In genomic region chr5:139287099-139287498, GRCm38 (mm10) we compare ENCODE assay signal across 11 mouse cellular contexts. TPM values are rescaled to one million over a fixed set of nuclear protein-coding genes. Genes with fewer than 3 reads are reported as not detected.
DNase-seq lines count a peak whose midpoint lies in the region; ATAC-seq and TF ChIP-seq lines count a peak whose summit lies in the region.
"Had no signal": no experiment of that assay in that cellular context is flagged by ENCODE, and none has a peak within 500 bp of the region (broad histone marks: within the 10 kb centered on the region; RNA-seq: fewer than 3 reads in every experiment).

No protein-coding gene starts in this region.

- H3K4me3 ChIP-seq in bone marrow, adult 2 months (replicated peaks; ENCODE audit: control insufficient read depth, low read depth, low read length): no peak overlapping the region
- no peak overlapping the region for H3K4me3 ChIP-seq in liver, embryonic 11.5 days (ENCODE audit: low read depth, low read length)
- H3K4me3 ChIP-seq in hindbrain, embryonic 16.5 days (ENCODE audit: low read length): no peak overlapping the region
- H3K4me3 ChIP-seq in kidney, embryonic 16.5 days (ENCODE audit: low read length): no peak overlapping the region
- H3K4me3 ChIP-seq: embryonic facial prominence, embryonic 15.5 days; hindbrain, embryonic 12.5 days had no signal

- no peak overlapping the region for H3K9ac ChIP-seq in liver, embryonic 11.5 days (ENCODE audit: low read depth, low read length)
- no peak overlapping the region for H3K9ac ChIP-seq in hindbrain, embryonic 16.5 days (ENCODE audit: low read depth, low read length)
- no peak overlapping the region for H3K9ac ChIP-seq in kidney, embryonic 16.5 days (replicated peaks; ENCODE audit: low read length)
- H3K9ac ChIP-seq: embryonic facial prominence, embryonic 15.5 days; hindbrain, embryonic 12.5 days had no signal

- no peaks in the 10 kb centered on the region for H3K27me3 ChIP-seq in liver, embryonic 11.5 days (replicated peaks; ENCODE audit: control insufficient read depth, insufficient read depth, low read length)
- H3K27me3 ChIP-seq in hindbrain, embryonic 16.5 days (replicated peaks; ENCODE audit: control insufficient read depth, insufficient read depth, low read length): no peaks in the 10 kb centered on the region
- no peaks in the 10 kb centered on the region for H3K27me3 ChIP-seq in kidney, embryonic 16.5 days (ENCODE audit: insufficient read depth, low read length)
- H3K27me3 ChIP-seq: embryonic facial prominence, embryonic 15.5 days; hindbrain, embryonic 12.5 days had no signal

- H3K27ac ChIP-seq in bone marrow, adult 2 months (ENCODE audit: control insufficient read depth, insufficient read depth, low read depth, low read length, poor library complexity): peak overlapping the region; percentile 97
- peak overlapping the region; percentile 53; the same call in 1 of the 2 replicates for H3K27ac ChIP-seq in liver, embryonic 11.5 days (ENCODE audit: low read depth, low read length)
- no peak overlapping the region for H3K27ac ChIP-seq in hindbrain, embryonic 16.5 days (ENCODE audit: low read depth, low read length)
- H3K27ac ChIP-seq in kidney, embryonic 16.5 days (ENCODE audit: low read length): no peak overlapping the region
- H3K27ac ChIP-seq: embryonic facial prominence, embryonic 15.5 days; hindbrain, embryonic 12.5 days had no signal

- intact Hi-C loops in heart, postnatal 25 days (cut with DNase I): no loop called here
- intact Hi-C loops in left cerebral cortex, postnatal 14 days (cut with DNase I): no loop called here

- H3K36me3 ChIP-seq in liver, embryonic 11.5 days (ENCODE audit: control insufficient read depth, insufficient read depth, low read length): no peaks in the 10 kb centered on the region
- peaks cover 2% of the 10 kb centered on the region; the same call in 1 of the 2 replicates for H3K36me3 ChIP-seq in hindbrain, embryonic 16.5 days (ENCODE audit: control insufficient read depth, insufficient read depth, low read length)
- no peaks in the 10 kb centered on the region for H3K36me3 ChIP-seq in kidney, embryonic 16.5 days (ENCODE audit: insufficient read depth, low read length)
- H3K36me3 ChIP-seq: embryonic facial prominence, embryonic 15.5 days; hindbrain, embryonic 12.5 days had no signal

- peak overlapping the region; percentile 1; the same call in 1 of the 2 replicates for H3K4me2 ChIP-seq in liver, embryonic 11.5 days
- H3K4me2 ChIP-seq in hindbrain, embryonic 16.5 days (ENCODE audit: low read length): no peak overlapping the region
- H3K4me2 ChIP-seq in kidney, embryonic 16.5 days (replicated peaks; ENCODE audit: low read depth, low read length): no peak overlapping the region
- H3K4me2 ChIP-seq: embryonic facial prominence, embryonic 15.5 days; hindbrain, embryonic 12.5 days had no signal

- H3K4me1 ChIP-seq in bone marrow, adult 2 months (ENCODE audit: control insufficient read depth, insufficient read depth, low read length): peaks cover 22% of the 10 kb centered on the region
- peaks cover 30% of the 10 kb centered on the region for H3K4me1 ChIP-seq in liver, embryonic 11.5 days (replicated peaks; ENCODE audit: control insufficient read depth, insufficient read depth, low read length)
- H3K4me1 ChIP-seq in hindbrain, embryonic 16.5 days (ENCODE audit: control insufficient read depth, insufficient read depth, low read depth, low read length): no peaks in the 10 kb centered on the region
- peaks cover 4% of the 10 kb centered on the region; the same call in 1 of the 2 replicates for H3K4me1 ChIP-seq in kidney, embryonic 16.5 days (ENCODE audit: insufficient read depth, low read length)
- H3K4me1 ChIP-seq: hindbrain, embryonic 12.5 days had no signal

- peak; percentile 70 for ATAC-seq in liver, embryonic 11.5 days (replicated peaks; ENCODE audit: low FRiP score)
- ATAC-seq in hindbrain, embryonic 16.5 days: no peak
- ATAC-seq in kidney, embryonic 16.5 days (ENCODE audit: low FRiP score, low TSS enrichment): no peak

- WGBS in bone marrow, adult 2 months: 10% methylated on average over 5 of the region's 5 CpGs
- WGBS in liver, embryonic 11.5 days: 40% methylated on average over 5 of the region's 5 CpGs
- WGBS in hindbrain, embryonic 16.5 days: 92% methylated on average over 5 of the region's 5 CpGs
- whole genome bisulfite sequencing in kidney, embryonic 16.5 days: 88% methylated on average over 5 of the region's 5 CpGs

- no peak for TF ChIP-seq CTCF in bone marrow, adult 2 months (IDR thresholded peaks at IDR 0.05; ENCODE audit: control insufficient read depth, insufficient read depth, low read length)

- no peak for TF ChIP-seq POLR2A in bone marrow, adult 2 months (IDR thresholded peaks at IDR 0.05; ENCODE audit: borderline replicate concordance, control insufficient read depth, low read depth, low read length)

- peak; percentile 95 for DNase-seq in heart, adult 11 months
- no peak for DNase-seq in heart, postnatal 25 days (ENCODE audit: low spot score)
- no peak for DNase-seq in liver, embryonic 11.5 days (ENCODE audit: low spot score)
- peak; percentile 55 to 69 for DNase-seq in monocyte, adult 2 months (ENCODE audit: low read depth in 1 of 2, low spot score in 2 of 2)
- DNase-seq in left cerebral cortex, postnatal 14 days (ENCODE audit: low spot score in 2 of 2): no peak
- DNase-seq: kidney, postnatal 25 days had no signal

- H3K9me3 ChIP-seq in liver, embryonic 11.5 days (ENCODE audit: control insufficient read depth, low read length): no peaks in the 10 kb centered on the region
- no peaks in the 10 kb centered on the region for H3K9me3 ChIP-seq in hindbrain, embryonic 16.5 days (ENCODE audit: control insufficient read depth, low read length)
- no peaks in the 10 kb centered on the region for H3K9me3 ChIP-seq in kidney, embryonic 16.5 days (ENCODE audit: low read length)
- H3K9me3 ChIP-seq: embryonic facial prominence, embryonic 15.5 days; hindbrain, embryonic 12.5 days had no signal

RNA-seq across cellular contexts. Expression of gene Get4, which starts 35.0 kb away (rescaled TPM):
- total RNA-seq in heart, postnatal 25 days (2021): 10 to 100 TPM; 40.9 to 45.2 TPM
- polyA plus RNA-seq in bone marrow, adult 2 months (2011; ENCODE audit: insufficient read depth, insufficient read length, low replicate concordance, missing spikeins): 43.5 and 60.2 TPM in 2 replicates
- polyA plus RNA-seq in liver, embryonic 11.5 days (2014; fragmentation: Nextera tagmentation; extraction: Ambion mirVana): 208 and 209 TPM in 2 replicates
- 124 and 125 TPM in 2 replicates for polyA plus RNA-seq in hindbrain, embryonic 16.5 days (2015; fragmentation: Nextera tagmentation; extraction: Ambion mirVana)
- 148 and 161 TPM in 2 replicates for polyA plus RNA-seq in kidney, embryonic 16.5 days (2015; fragmentation: Nextera tagmentation; extraction: Ambion mirVana)
- 10 to 100 TPM; 47.6 to 55.7 TPM for total RNA-seq in left cerebral cortex, postnatal 14 days (2021)

RNA-seq across cellular contexts. Expression of gene Adap1, which starts 38.3 kb away (rescaled TPM):
- 1 to 10 TPM; 1.4 to 1.5 TPM for total RNA-seq in heart, postnatal 25 days (2021)
- polyA plus RNA-seq in bone marrow, adult 2 months (2011; ENCODE audit: insufficient read depth, insufficient read length, low replicate concordance, missing spikeins): 12.1 and 26.4 TPM in 2 replicates
- polyA plus RNA-seq in liver, embryonic 11.5 days (2014; fragmentation: Nextera tagmentation; extraction: Ambion mirVana): 7.2 and 8.1 TPM in 2 replicates
- polyA plus RNA-seq in hindbrain, embryonic 16.5 days (2015; fragmentation: Nextera tagmentation; extraction: Ambion mirVana): 57.5 and 66.5 TPM in 2 replicates
- polyA plus RNA-seq in kidney, embryonic 16.5 days (2015; fragmentation: Nextera tagmentation; extraction: Ambion mirVana): 1.1 and 1.7 TPM in 2 replicates
- total RNA-seq in left cerebral cortex, postnatal 14 days (2021): 100 to 1,000 TPM; 360 to 394 TPM

Comparison
In these comparisons a context has a peak if more than half of its experiments do, and no peak if none do; other contexts are left out.
1. DNase-seq: peak in heart, adult 11 months (single experiment) and monocyte, adult 2 months (2 of 2); none in heart, postnatal 25 days (single experiment), liver, embryonic 11.5 days (single experiment) and left cerebral cortex, postnatal 14 days (0 of 2).
2. H3K27ac ChIP-seq: peak in bone marrow, adult 2 months (single experiment) and liver, embryonic 11.5 days (single experiment); none in hindbrain, embryonic 16.5 days (single experiment) and kidney, embryonic 16.5 days (single experiment).